Mouse (Mus musculus): Measurements from ENCODE around the gene Setd1b.

The Setd1b gene

GRCm38 (mm10) chr5:123140694-123141554 lies 1.1 kb upstream of the Setd1b start:
- DNase-seq (ENCODE audit: low spot score): peak; percentile 87

- peak; percentile 44 for DNase-seq (ENCODE audit: low spot score)
These were observed 335 bp upstream of the Setd1b start for GRCm38 (mm10) chr5:123141555-123142160.

GRCm38 (mm10) chr5:123143251-123143970 lies 1.4 kb downstream of the Setd1b start:
- no peak for DNase-seq (ENCODE audit: low spot score)

GRCm38 (mm10) chr5:123143971-123144745 lies 2.2 kb downstream of the Setd1b start:
- no peak for DNase-seq (ENCODE audit: low spot score)

GRCm38 (mm10) chr5:123144746-123145590 lies 3.0 kb downstream of the Setd1b start:
- DNase-seq (ENCODE audit: low spot score): no peak

GRCm38 (mm10) chr5:123146357-123146756 lies 4.4 kb downstream of the Setd1b start:
- no peak for DNase-seq (ENCODE audit: low spot score)

- DNase-seq (ENCODE audit: low spot score): no peak
These were observed 5.6 kb downstream of the Setd1b start for GRCm38 (mm10) chr5:123147569-123147968.

- DNase-seq (ENCODE audit: low spot score): no peak
These were observed 6.2 kb downstream of the Setd1b start for GRCm38 (mm10) chr5:123148073-123148722.

- DNase-seq (ENCODE audit: low spot score): peak; percentile 83
These were observed 7.7 kb downstream of the Setd1b start for GRCm38 (mm10) chr5:123149451-123150400.

- DNase-seq (ENCODE audit: low spot score): no peak
These were observed 8.6 kb downstream of the Setd1b start for GRCm38 (mm10) chr5:123150641-123151040.

- no peak for DNase-seq (ENCODE audit: low spot score)
These were observed 9.1 kb downstream of the Setd1b start for GRCm38 (mm10) chr5:123151077-123151476.

GRCm38 (mm10) chr5:123151707-123152362 lies 9.8 kb downstream of the Setd1b start:
- DNase-seq (ENCODE audit: low spot score): no peak

- no peak for DNase-seq (ENCODE audit: low spot score)
These were observed 10.9 kb downstream of the Setd1b start for GRCm38 (mm10) chr5:123152901-123153300.

GRCm38 (mm10) chr5:123155425-123155824 lies 13.4 kb downstream of the Setd1b start:
- DNase-seq (ENCODE audit: low spot score): no peak

GRCm38 (mm10) chr5:123156763-123157162 lies 14.8 kb downstream of the Setd1b start:
- no peak for DNase-seq (ENCODE audit: low spot score)

GRCm38 (mm10) chr5:123157972-123158371 lies 16.0 kb downstream of the Setd1b start:
- no peak for DNase-seq (ENCODE audit: low spot score)

GRCm38 (mm10) chr5:123159446-123159845 lies 17.5 kb downstream of the Setd1b start:
- DNase-seq (ENCODE audit: low spot score): no peak

GRCm38 (mm10) chr5:123159866-123160265 lies 17.9 kb downstream of the Setd1b start:
- no peak for DNase-seq (ENCODE audit: low spot score)

- DNase-seq (ENCODE audit: low spot score): no peak
These were observed 18.3 kb downstream of the Setd1b start for GRCm38 (mm10) chr5:123160341-123160740.

All from ovary, postnatal 10 days (tissue).